Mouse (Mus musculus) testis, postnatal 14 days (tissue): ENCODE data around the gene Exoc8.

Source experiments
- DNase-seq: peaks from one replicate; pipeline ENCODE4 v3.0.0; 2021; ENCODE audit warnings: low spot score

Gene Exoc8

GRCm38 (mm10) chr8:124897386-124898250, at the start of gene Exoc8, which contains the start of gene Sprtn:
Gene Exoc8 (minus strand): TSS chr8:124897705.
Gene Sprtn (plus strand): TSS chr8:124897886.
- DNase-seq: peak; percentile 95

- DNase-seq: no peak
Measured at GRCm38 (mm10) chr8:124944406-124944805, 46.9 kb upstream of the Exoc8 start.

GRCm38 (mm10) chr8:124943801-124944200, 46.3 kb upstream of the Exoc8 start:
- no peak for DNase-seq

GRCm38 (mm10) chr8:124937293-124937692, 39.8 kb upstream of the Exoc8 start:
- DNase-seq: no peak

- no peak for DNase-seq
Measured at GRCm38 (mm10) chr8:124936699-124937098, 39.2 kb upstream of the Exoc8 start.

GRCm38 (mm10) chr8:124935116-124935515, 37.6 kb upstream of the Exoc8 start:
- no peak for DNase-seq

- no peak for DNase-seq
Measured at GRCm38 (mm10) chr8:124932435-124932834, 34.9 kb upstream of the Exoc8 start.

- DNase-seq: no peak
Measured at GRCm38 (mm10) chr8:124930649-124931048, 33.1 kb upstream of the Exoc8 start.

- DNase-seq: no peak
Measured at GRCm38 (mm10) chr8:124930086-124930485, 32.6 kb upstream of the Exoc8 start.

- no peak for DNase-seq
Measured at GRCm38 (mm10) chr8:124929006-124929405, 31.5 kb upstream of the Exoc8 start.

GRCm38 (mm10) chr8:124926351-124926771, 28.9 kb upstream of the Exoc8 start:
- no peak for DNase-seq

GRCm38 (mm10) chr8:124925544-124926266, 28.2 kb upstream of the Exoc8 start:
- DNase-seq: peak; percentile 45

GRCm38 (mm10) chr8:124923971-124924652, 26.6 kb upstream of the Exoc8 start:
- no peak for DNase-seq

GRCm38 (mm10) chr8:124922490-124923089, 25.1 kb upstream of the Exoc8 start:
- DNase-seq: no peak

GRCm38 (mm10) chr8:124921369-124922279, 24.1 kb upstream of the Exoc8 start:
- DNase-seq: peak; percentile 50

- no peak for DNase-seq
Measured at GRCm38 (mm10) chr8:124917741-124918484, 20.4 kb upstream of the Exoc8 start.

GRCm38 (mm10) chr8:124914061-124914460, 16.6 kb upstream of the Exoc8 start:
- DNase-seq: no peak

GRCm38 (mm10) chr8:124911938-124912872, 14.7 kb upstream of the Exoc8 start:
- no peak for DNase-seq

- DNase-seq: no peak
Measured at GRCm38 (mm10) chr8:124910349-124910748, 12.8 kb upstream of the Exoc8 start.
